Mouse (Mus musculus) embryonic facial prominence, embryonic 14.5 days (tissue): ENCODE data around the gene Mark2. TPM values are rescaled to one million over a fixed set of nuclear protein-coding genes. Genes with fewer than 3 reads are reported as not detected.
A peak's percentile ranks its signal among the peaks of the same experiment; 100 is the strongest.

ENCODE experiments used
- ATAC-seq: fragments of 200-750 bp; cut with Nextera tagmentation; 2 replicates; pipeline ENCODE4 v1.8.0; 2017; ENCODE audit warnings: low read depth, moderate number of reproducible peaks, moderate TSS enrichment
- DNase-seq: peaks from one replicate; pipeline ENCODE4 v3.0.0-alpha.2; 2015; ENCODE audit warnings: low spot score
- H3K27ac ChIP-seq: fragments of 300-500 bp; sonication (generic); replicated peaks from 2 replicates; pipeline ENCODE4 v1.5.1; 2014; ENCODE audit warnings: low read depth, mild to moderate bottlenecking, low read length, moderate library complexity
- H3K27me3 ChIP-seq: fragments of 300-500 bp; sonication (generic); replicated peaks from 2 replicates; pipeline ENCODE4 v1.6.1; 2014; ENCODE audit warnings: low read length; ENCODE audit not compliant: control insufficient read depth, insufficient read depth
- H3K36me3 ChIP-seq: fragments of 300-500 bp; sonication (generic); 2 replicates; pipeline ENCODE4 v1.6.1; 2014; ENCODE audit warnings: low read length, mixed read lengths; ENCODE audit not compliant: control insufficient read depth, insufficient read depth
- H3K4me1 ChIP-seq: fragments of 300-500 bp; sonication (generic); 2 replicates; pipeline ENCODE4 v1.6.1; 2014; ENCODE audit warnings: antibody characterized with exemption, low read length; ENCODE audit not compliant: control insufficient read depth, insufficient read depth
- H3K4me2 ChIP-seq: fragments of 300-500 bp; sonication (generic); 2 replicates; pipeline ENCODE4 v1.6.1; 2014; ENCODE audit warnings: low read depth, mild to moderate bottlenecking, low read length, moderate library complexity, mixed read lengths
- H3K4me3 ChIP-seq: fragments of 300-500 bp; sonication (generic); 2 replicates; pipeline ENCODE4 v1.5.1; 2014; ENCODE audit warnings: low read depth, mild to moderate bottlenecking, low read length
- H3K9ac ChIP-seq: fragments of 300-500 bp; sonication (generic); 2 replicates; pipeline ENCODE4 v1.6.1; 2014; ENCODE audit warnings: low read depth, mild to moderate bottlenecking, low read length, moderate library complexity, mixed read lengths
- H3K9me3 ChIP-seq: fragments of 300-500 bp; sonication (generic); 2 replicates; pipeline ENCODE4 v1.6.1; 2016; ENCODE audit warnings: low read length; ENCODE audit not compliant: control insufficient read depth
- WGBS: fragments of 180-500 bp; shearing (Covaris S2); extraction: QIAGEN DNeasy Blood & Tissue Kit; methylation state at CpG from one replicate; pipeline ENCODE4 v1.1.7; 2014; 5-methylcytosine and 5-hydroxymethylcytosine counted together
- polyA plus RNA-seq: library from polyadenylated mRNA; unstranded; fragments of >200 nt; fragmentation: Nextera tagmentation; extraction: Ambion mirVana; gene quantifications from 2 replicates; pipeline ENCODE4 v1.2.1, GENCODE M21; 2014

Gene Mark2
- polyA plus RNA-seq, 1 experiment from 2014 or later = 42.1 TPM

- H3K27ac ChIP-seq = peak overlapping the region; percentile 93
- H3K4me2 ChIP-seq = peak overlapping the region; percentile 87
- H3K9me3 ChIP-seq = no peaks in the 10 kb centered on the region
- H3K4me1 ChIP-seq = peaks cover 35% of the 10 kb centered on the region
- peak; percentile 24; the same call in 1 of the 2 replicates for ATAC-seq
- peak overlapping the region; percentile 88 for H3K4me3 ChIP-seq
- H3K36me3 ChIP-seq = peaks cover 35% of the 10 kb centered on the region
- DNase-seq = peak; percentile 79
- WGBS = 1% methylated on average over 21 of the region's 30 CpGs
- peak overlapping the region; percentile 90 for H3K9ac ChIP-seq
- H3K27me3 ChIP-seq = no peaks in the 10 kb centered on the region
Measured at GRCm38 (mm10) chr19:7268722-7269090, 73.0 kb downstream of the Mark2 start.

GRCm38 (mm10) chr19:7267781-7268721 is 73.6 kb downstream of the Mark2 start:
- Histone ChIP-seq H3K4me3 (peak overlapping the region; percentile 88), H3K27ac (peak overlapping the region; percentile 93), H3K4me1 (peaks cover 35% of the 10 kb centered on the region), H3K4me2 (peak overlapping the region; percentile 87), H3K9me3 (no peaks in the 10 kb centered on the region), H3K27me3 (no peaks in the 10 kb centered on the region), H3K9ac (peak overlapping the region; percentile 90), H3K36me3 (peaks cover 28% of the 10 kb centered on the region)
- ATAC-seq (peak; percentile 58), DNase-seq (peak; percentile 94)
- WGBS = 1% methylated on average over 28 of the region's 97 CpGs

GRCm38 (mm10) chr19:7267091-7267741 is 74.4 kb downstream of the Mark2 start, which contains the start of gene Rcor2:
Rcor2 (plus strand) TSS chr19:7267325.
- peaks cover 20% of the 10 kb centered on the region for H3K36me3 ChIP-seq
- peak within 1 kb of the TSS; percentile 90 for H3K9ac ChIP-seq
- peak; percentile 92 for DNase-seq
- H3K4me2 ChIP-seq = peak within 1 kb of the TSS; percentile 87
- peak; percentile 62 for ATAC-seq
- peaks cover 3% of the 10 kb centered on the region; the same call in 1 of the 2 replicates for H3K9me3 ChIP-seq
- no peaks in the 10 kb centered on the region for H3K27me3 ChIP-seq
- peak within 1 kb of the TSS; percentile 88 for H3K4me3 ChIP-seq
- peak within 1 kb of the TSS; percentile 93 for H3K27ac ChIP-seq
- 4% methylated on average over 9 of the region's 28 CpGs for WGBS
- peaks cover 35% of the 10 kb centered on the region for H3K4me1 ChIP-seq

- peaks cover 5% of the 10 kb centered on the region; the same call in 1 of the 2 replicates for H3K9me3 ChIP-seq
- ATAC-seq = no peak
- H3K4me3 ChIP-seq = no peak overlapping the region
- H3K27me3 ChIP-seq = no peaks in the 10 kb centered on the region
- peak overlapping the region; percentile 93 for H3K27ac ChIP-seq
- H3K4me1 ChIP-seq = peaks cover 35% of the 10 kb centered on the region
- WGBS = 62% methylated on average over 4 of the region's 4 CpGs
- H3K4me2 ChIP-seq = no peak overlapping the region
- no peak overlapping the region for H3K9ac ChIP-seq
- peaks cover 12% of the 10 kb centered on the region for H3K36me3 ChIP-seq
- no peak for DNase-seq
Measured at GRCm38 (mm10) chr19:7266421-7266831, 75.2 kb downstream of the Mark2 start.

- ATAC-seq (peak; percentile 12; the same call in 1 of the 2 replicates), DNase-seq (peak; percentile 82)
- Histone ChIP-seq H3K4me2 (no peak overlapping the region), H3K9ac (no peak overlapping the region; the same call in 1 of the 2 replicates), H3K4me1 (peaks cover 35% of the 10 kb centered on the region), H3K27me3 (no peaks in the 10 kb centered on the region), H3K27ac (peak overlapping the region; percentile 93), H3K4me3 (no peak overlapping the region), H3K9me3 (peaks cover 5% of the 10 kb centered on the region; the same call in 1 of the 2 replicates), H3K36me3 (peaks cover 4% of the 10 kb centered on the region)
- WGBS = 36% methylated on average over 11 of the region's 14 CpGs
Measured at GRCm38 (mm10) chr19:7265478-7266191, 76.0 kb downstream of the Mark2 start.

- no peaks in the 10 kb centered on the region for H3K27me3 ChIP-seq
- DNase-seq (no peak), ATAC-seq (no peak)
- H3K4me3 ChIP-seq = no peak overlapping the region
- H3K9me3 ChIP-seq = peaks cover 5% of the 10 kb centered on the region; the same call in 1 of the 2 replicates
- WGBS = 21% methylated on average over 5 of the region's 6 CpGs
- no peak overlapping the region for H3K4me2 ChIP-seq
- H3K9ac ChIP-seq = peak overlapping the region; percentile 45
- H3K27ac ChIP-seq = peak overlapping the region; percentile 93
- H3K36me3 ChIP-seq = no peaks in the 10 kb centered on the region
- peaks cover 33% of the 10 kb centered on the region for H3K4me1 ChIP-seq
Measured at GRCm38 (mm10) chr19:7264766-7265331, 76.8 kb downstream of the Mark2 start.

- no peak for ATAC-seq
- Histone ChIP-seq H3K4me2 (no peak overlapping the region), H3K9ac (peak overlapping the region; percentile 45; the same call in 1 of the 2 replicates), H3K27me3 (no peaks in the 10 kb centered on the region), H3K36me3 (no peaks in the 10 kb centered on the region), H3K4me3 (no peak overlapping the region), H3K9me3 (peaks cover 5% of the 10 kb centered on the region; the same call in 1 of the 2 replicates), H3K27ac (peak overlapping the region; percentile 93), H3K4me1 (peaks cover 27% of the 10 kb centered on the region)
- 7% methylated on average over 8 of the region's 9 CpGs for whole genome bisulfite sequencing
- peak; percentile 81 for DNase-seq
Measured at GRCm38 (mm10) chr19:7264088-7264765, 77.4 kb downstream of the Mark2 start.
